Mouse (Mus musculus): ENCODE results near the gene Zfp46.

DNA sequence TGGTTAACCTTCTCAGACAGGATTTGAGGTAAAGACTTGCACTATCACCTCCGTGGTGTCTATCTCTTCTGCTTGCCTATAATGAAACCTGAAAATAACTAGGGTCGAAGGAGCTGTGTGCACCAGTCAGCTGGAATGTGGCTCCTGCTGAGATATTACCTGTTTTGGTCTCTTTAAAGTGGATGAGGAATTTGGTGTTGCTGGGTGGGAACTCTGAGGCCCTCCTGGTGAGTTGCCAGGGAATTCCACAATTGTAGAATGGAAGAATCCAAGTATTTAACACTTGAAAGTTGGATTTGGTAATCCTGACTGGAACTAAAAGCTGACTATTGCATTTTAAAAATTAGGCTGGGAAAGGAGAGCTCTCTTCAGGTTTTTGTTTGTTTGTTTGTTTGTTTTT lies 19.7 kb downstream of the Zfp46 start:
- no peak for TF ChIP-seq CTCF (IDR thresholded peaks at IDR 0.05; ENCODE audit: borderline replicate concordance, insufficient read depth, low read depth, low read length)
- TF ChIP-seq POLR2A (IDR thresholded peaks at IDR 0.05; ENCODE audit: borderline replicate concordance, insufficient read depth, low read length) = no peak

Measured in cerebellum, adult 2 months (tissue).